Comparison of ENCODE assay signal across 18 mouse cellular contexts in the genomic region with DNA sequence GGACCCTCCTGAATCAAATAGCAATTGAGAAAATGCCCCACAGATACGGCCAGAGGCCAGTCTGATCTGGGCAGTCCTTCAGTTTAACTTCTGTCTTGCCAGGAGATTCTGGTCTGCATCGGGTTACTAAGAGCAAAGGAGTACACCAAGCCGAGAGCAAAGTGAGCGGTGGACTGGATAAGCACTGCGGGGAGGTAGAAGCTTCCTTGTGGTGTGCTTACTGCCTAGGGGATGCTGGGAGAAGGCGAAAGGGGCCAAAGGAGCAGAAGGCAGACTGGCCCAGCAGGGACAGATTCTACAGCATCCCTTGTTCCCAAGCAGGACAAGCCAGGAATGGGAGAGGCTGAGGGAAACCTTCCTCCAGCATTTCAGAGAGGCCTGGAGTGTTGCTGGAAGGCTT. TPM values are rescaled to one million over a fixed set of nuclear protein-coding genes. Genes with fewer than 3 reads are reported as not detected.
DNase-seq lines count a peak whose midpoint lies in the region; ATAC-seq lines count a peak whose summit lies in the region.
"Had no signal": no experiment of that assay in that cellular context is flagged by ENCODE, and none has a peak within 500 bp of the region (broad histone marks: within the 10 kb centered on the region; RNA-seq: fewer than 3 reads in every experiment).

No protein-coding gene starts in this region.

- H3K27me3 ChIP-seq in heart, embryonic 16.5 days (ENCODE audit: control insufficient read depth, insufficient read depth, low read length): no peaks in the 10 kb centered on the region
- H3K27me3 ChIP-seq in lung, embryonic 15.5 days: no peaks in the 10 kb centered on the region
- no peaks in the 10 kb centered on the region for H3K27me3 ChIP-seq in stomach, embryonic 14.5 days (ENCODE audit: control insufficient read depth, insufficient read depth, low read length)
- H3K27me3 ChIP-seq: forebrain, embryonic 12.5 days; limb, embryonic 13.5 days; neural tube, embryonic 13.5 days had no signal

- peak; percentile 22 to 36 for DNase-seq in cerebellum, postnatal 25 days
- no peak for DNase-seq in cerebellum, adult 11-12 months
- DNase-seq in heart, postnatal 4 days: no peak
- DNase-seq in lung, adult 18-20 months: no peak
- DNase-seq in MN1 (ENCODE audit: low spot score): no peak
- DNase-seq: B cell, adult 2 months; kidney, adult 11 months; thymus, adult 2 months had no signal

- no peaks in the 10 kb centered on the region for H3K36me3 ChIP-seq in heart, embryonic 16.5 days (ENCODE audit: control insufficient read depth, insufficient read depth)
- H3K36me3 ChIP-seq in lung, embryonic 15.5 days: peaks cover 26% of the 10 kb centered on the region; the same call in 1 of the 2 replicates
- no peaks in the 10 kb centered on the region for H3K36me3 ChIP-seq in stomach, embryonic 14.5 days (ENCODE audit: control insufficient read depth, insufficient read depth, low read length)
- H3K36me3 ChIP-seq: forebrain, embryonic 12.5 days; neural tube, embryonic 13.5 days had no signal

- no peak overlapping the region for H3K4me2 ChIP-seq in heart, embryonic 16.5 days (ENCODE audit: low read depth, low read length)
- H3K4me2 ChIP-seq in lung, embryonic 15.5 days: no peak overlapping the region
- H3K4me2 ChIP-seq in stomach, embryonic 14.5 days (replicated peaks; ENCODE audit: low read depth, low read length): no peak overlapping the region
- H3K4me2 ChIP-seq: forebrain, embryonic 12.5 days; hindbrain, embryonic 14.5 days; limb, embryonic 13.5 days; neural tube, embryonic 13.5 days had no signal

- no peak overlapping the region for H3K4me3 ChIP-seq in heart, embryonic 16.5 days (ENCODE audit: low read length)
- H3K4me3 ChIP-seq in lung, embryonic 15.5 days: no peak overlapping the region
- no peak overlapping the region for H3K4me3 ChIP-seq in stomach, embryonic 14.5 days (ENCODE audit: low read depth, low read length)
- H3K4me3 ChIP-seq: forebrain, embryonic 12.5 days; layer of hippocampus, adult 2 months; limb, embryonic 13.5 days; neural tube, embryonic 13.5 days had no signal

- no peaks in the 10 kb centered on the region for H3K4me1 ChIP-seq in heart, embryonic 16.5 days (ENCODE audit: control insufficient read depth, insufficient read depth, low read length)
- H3K4me1 ChIP-seq in lung, embryonic 15.5 days: no peaks in the 10 kb centered on the region
- no peaks in the 10 kb centered on the region for H3K4me1 ChIP-seq in stomach, embryonic 14.5 days (ENCODE audit: control insufficient read depth, insufficient read depth, low read length)
- H3K4me1 ChIP-seq: forebrain, embryonic 12.5 days; limb, embryonic 13.5 days; neural tube, embryonic 13.5 days had no signal

- H3K9ac ChIP-seq in heart, embryonic 16.5 days (ENCODE audit: low read length): no peak overlapping the region
- H3K9ac ChIP-seq in lung, embryonic 15.5 days: no peak overlapping the region
- no peak overlapping the region for H3K9ac ChIP-seq in stomach, embryonic 14.5 days (replicated peaks; ENCODE audit: low read depth, low read length)
- H3K9ac ChIP-seq: forebrain, embryonic 12.5 days; hindbrain, embryonic 14.5 days; limb, embryonic 13.5 days; neural tube, embryonic 13.5 days had no signal

- 72% methylated on average over 6 of the region's 6 CpGs for WGBS in heart, embryonic 16.5 days
- WGBS in lung, embryonic 15.5 days: 71% methylated on average over 6 of the region's 6 CpGs
- 80% methylated on average over 6 of the region's 6 CpGs for WGBS in stomach, embryonic 14.5 days

- ATAC-seq in heart, embryonic 16.5 days (replicated peaks; ENCODE audit: extremely low read depth, insufficient read depth, low FRiP score): no peak
- no peak for ATAC-seq in lung, embryonic 15.5 days (ENCODE audit: borderline replicate concordance, extremely low read depth, low FRiP score, low TSS enrichment)
- ATAC-seq in stomach, embryonic 14.5 days (ENCODE audit: insufficient number of reproducible peaks, insufficient read depth, low FRiP score, low read depth): no peak

- peaks cover 3% of the 10 kb centered on the region; the same call in 1 of the 2 replicates for H3K9me3 ChIP-seq in heart, embryonic 16.5 days (replicated peaks; ENCODE audit: control insufficient read depth, low read length)
- H3K9me3 ChIP-seq in lung, embryonic 15.5 days: no peaks in the 10 kb centered on the region
- H3K9me3 ChIP-seq in stomach, embryonic 14.5 days (ENCODE audit: control insufficient read depth, low read depth, low read length): no peaks in the 10 kb centered on the region
- H3K9me3 ChIP-seq: forebrain, embryonic 12.5 days; neural tube, embryonic 13.5 days had no signal

- peak overlapping the region; percentile 73 for H3K27ac ChIP-seq in heart, embryonic 16.5 days (ENCODE audit: low read length)
- peak overlapping the region; percentile 69 for H3K27ac ChIP-seq in lung, embryonic 15.5 days
- peak overlapping the region; percentile 44; the same call in 1 of the 2 replicates for H3K27ac ChIP-seq in stomach, embryonic 14.5 days (ENCODE audit: low read length)
- H3K27ac ChIP-seq: forebrain, embryonic 12.5 days; hindbrain, embryonic 14.5 days; layer of hippocampus, adult 2 months; limb, embryonic 13.5 days; neural tube, embryonic 13.5 days had no signal

RNA-seq across cellular contexts. Expression of gene Eva1a, which starts 42.8 kb away (rescaled TPM):
- 5.8 and 7.5 TPM in 2 replicates for polyA plus RNA-seq in heart, embryonic 16.5 days (2015; fragmentation: Nextera tagmentation; extraction: Ambion mirVana)
- 1 to 10 TPM; 7.1 to 8.8 TPM for total RNA-seq in heart, postnatal 4 days (2021)
- 44.7 and 48.4 TPM in 2 replicates for polyA plus RNA-seq in lung, embryonic 15.5 days (2015; fragmentation: Nextera tagmentation; extraction: Ambion mirVana)
- polyA plus RNA-seq in stomach, embryonic 14.5 days (2014; fragmentation: Nextera tagmentation; extraction: Ambion mirVana): 25.2 and 26.1 TPM in 2 replicates
- total RNA-seq: megakaryocyte-erythroid progenitor cell, adult 5-6 weeks; monocyte, adult 5-6 weeks had no signal

Comparison
In these comparisons a context has a peak if more than half of its experiments do, and no peak if none do; other contexts are left out.
1. DNase-seq: peak in cerebellum, postnatal 25 days (2 of 2); none in cerebellum, adult 11-12 months (single experiment), heart, postnatal 4 days (single experiment), lung, adult 18-20 months (0 of 2) and MN1 (single experiment).
2. Peak in every context shown above with its lines, with median percentiles within 50 percentile points of each other: H3K27ac ChIP-seq.